Mouse (Mus musculus) liver, adult 2 months (tissue): ENCODE measurements around the gene Ltbp1.

Experiments
- CTCF ChIP-seq: fragments of 200-500 bp; IDR thresholded peaks from 2 replicates; pipeline ENCODE4 v1.5.1; 2011; ENCODE audit warnings: low read depth, low read length, control low read depth
- POLR2A ChIP-seq: fragments of 200-500 bp; IDR thresholded peaks from 2 replicates; pipeline ENCODE4 v1.6.1; 2011; ENCODE audit warnings: low read length, control low read depth; ENCODE audit not compliant: insufficient read depth; ENCODE audit errors: extremely low read depth

DNA sequence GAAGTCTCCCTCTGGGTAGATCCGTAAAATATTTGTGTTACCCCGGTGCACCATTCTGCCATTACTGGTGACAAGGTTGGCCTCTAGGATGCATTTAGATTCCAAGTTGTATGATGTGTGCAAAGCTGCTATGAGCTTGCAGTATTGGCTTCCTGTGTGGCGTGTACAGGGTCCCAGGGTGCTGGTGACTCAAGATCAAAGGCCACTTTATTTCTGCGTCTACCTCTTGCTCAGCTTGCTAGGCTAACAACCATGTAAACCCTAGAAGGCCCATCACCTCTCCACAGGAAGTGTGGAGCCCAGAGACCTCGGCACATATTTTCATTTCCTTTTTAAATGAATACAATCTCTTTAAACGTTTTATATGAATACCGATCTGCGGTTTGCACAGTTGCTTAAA is 96.6 kb downstream of the Ltbp1 start:
- no peak for TF ChIP-seq CTCF
- TF ChIP-seq POLR2A, result no peak
